Mouse (Mus musculus) erythroblast, embryonic 14.5 days (primary cell): ENCODE results near the gene Map4k2. TPM values are rescaled to one million over a fixed set of nuclear protein-coding genes. Genes with fewer than 3 reads are reported as not detected.

Experiments used
- H3K27me3 ChIP-seq: 2 replicates; pipeline ENCODE4 v1.6.1; 2012; ENCODE audit warnings: inconsistent platforms; ENCODE audit not compliant: control insufficient read depth
- H3K36me3 ChIP-seq: 2 replicates; pipeline ENCODE4 v1.6.1; 2012; ENCODE audit warnings: mild to moderate bottlenecking, inconsistent platforms; ENCODE audit not compliant: control insufficient read depth
- H3K4me1 ChIP-seq: 2 replicates; pipeline ENCODE4 v1.6.1; 2012; ENCODE audit warnings: inconsistent platforms; ENCODE audit not compliant: control insufficient read depth
- H3K4me3 ChIP-seq: replicated peaks from 2 replicates; pipeline ENCODE3; 2012; ENCODE audit warnings: moderate library complexity, mild to moderate bottlenecking, inconsistent platforms
- H3K9me3 ChIP-seq: 2 replicates; pipeline ENCODE4 v1.6.1; 2012; ENCODE audit warnings: low read length, inconsistent platforms, mixed read lengths; ENCODE audit not compliant: control insufficient read depth
- GATA1 ChIP-seq: IDR thresholded peaks from 2 replicates; pipeline ENCODE4 v1.6.1; 2012; ENCODE audit warnings: low read length, inconsistent platforms, mixed read lengths
- TAL1 ChIP-seq: IDR thresholded peaks from 3 replicates; pipeline ENCODE4 v1.6.1; 2012; ENCODE audit warnings: low read length, inconsistent platforms, mixed read lengths
- polyA plus RNA-seq: library from polyadenylated mRNA; stranded (reverse); fragments of >175 nt; gene quantifications from 2 replicates; pipeline ENCODE4 v1.2.3, GENCODE M21; 2012

Map4k2 gene
- polyA plus RNA-seq, 1 experiment = 2.1 TPM

GRCm38 (mm10) chr19:6313796-6314195, 27.1 kb upstream of the Map4k2 start:
- no peaks in the 10 kb centered on the region for H3K9me3 ChIP-seq
- TF ChIP-seq TAL1 (no peak), GATA1 (no peak)
- no peaks in the 10 kb centered on the region for H3K27me3 ChIP-seq
- H3K4me3 ChIP-seq = no peak overlapping the region
- H3K4me1 ChIP-seq = no peaks in the 10 kb centered on the region; the same call in 1 of the 2 replicates
- H3K36me3 ChIP-seq = peaks cover 88% of the 10 kb centered on the region

GRCm38 (mm10) chr19:6314513-6314912, 26.4 kb upstream of the Map4k2 start:
- H3K4me3 ChIP-seq = no peak overlapping the region
- TF ChIP-seq TAL1 (no peak), GATA1 (no peak)
- no peaks in the 10 kb centered on the region for H3K27me3 ChIP-seq
- H3K4me1 ChIP-seq = no peaks in the 10 kb centered on the region; the same call in 1 of the 2 replicates
- H3K36me3 ChIP-seq = peaks cover 92% of the 10 kb centered on the region
- no peaks in the 10 kb centered on the region for H3K9me3 ChIP-seq

DNA sequence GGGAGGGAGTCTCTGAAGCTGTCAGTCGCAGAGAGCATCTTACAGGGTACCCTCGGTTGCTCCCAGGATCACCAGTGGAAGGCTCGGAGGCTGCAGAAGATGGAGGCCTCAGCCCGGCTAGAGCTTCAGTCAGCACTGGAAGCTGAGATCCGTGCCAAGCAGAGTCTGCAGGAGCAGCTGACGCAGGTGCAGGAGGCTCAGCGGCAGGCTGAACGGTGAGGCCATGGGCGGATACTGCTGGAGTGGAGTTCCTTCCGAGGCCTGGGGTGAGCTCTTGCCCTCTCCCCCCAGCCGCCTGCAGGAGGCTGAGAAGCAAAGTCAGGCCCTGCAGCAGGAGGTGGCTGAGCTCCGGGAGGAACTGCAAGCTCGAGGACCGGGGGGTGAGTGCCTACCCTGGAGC, 25.4 kb upstream of the Map4k2 start:
- H3K36me3 ChIP-seq = peaks cover 96% of the 10 kb centered on the region
- H3K9me3 ChIP-seq = no peaks in the 10 kb centered on the region
- H3K27me3 ChIP-seq = no peaks in the 10 kb centered on the region
- H3K4me1 ChIP-seq = no peaks in the 10 kb centered on the region; the same call in 1 of the 2 replicates
- TF ChIP-seq GATA1 (no peak), TAL1 (no peak)
- H3K4me3 ChIP-seq = no peak overlapping the region

DNA sequence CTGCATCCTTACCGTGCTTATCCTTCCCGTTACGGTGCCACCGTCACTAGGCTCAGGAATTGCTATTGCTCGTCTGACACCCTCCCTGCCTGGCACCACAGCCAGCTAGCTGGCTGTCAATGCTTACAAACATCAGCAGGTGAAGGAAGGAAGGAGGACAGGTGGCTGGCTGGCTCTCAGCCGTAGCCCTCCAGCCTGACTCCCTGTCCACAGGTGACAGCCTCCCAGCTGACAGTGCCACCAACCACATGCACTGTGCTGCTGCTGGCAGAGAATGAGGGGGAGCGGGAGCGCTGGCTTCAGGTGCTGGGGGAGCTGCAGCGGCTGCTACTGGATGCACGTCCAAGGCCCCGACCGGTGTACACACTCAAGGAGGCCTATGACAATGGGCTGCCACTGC, 22.8 kb upstream of the Map4k2 start:
- TF ChIP-seq TAL1 (no peak), GATA1 (no peak)
- Histone ChIP-seq H3K9me3 (no peaks in the 10 kb centered on the region), H3K4me3 (no peak overlapping the region), H3K4me1 (peaks cover 8% of the 10 kb centered on the region), H3K27me3 (no peaks in the 10 kb centered on the region), H3K36me3 (peaks cover 96% of the 10 kb centered on the region)

- TF ChIP-seq GATA1 = no peak
- TF ChIP-seq TAL1 = no peak
- peaks cover 76% of the 10 kb centered on the region for H3K36me3 ChIP-seq
- H3K9me3 ChIP-seq = no peaks in the 10 kb centered on the region
- H3K27me3 ChIP-seq = no peaks in the 10 kb centered on the region
- H3K4me1 ChIP-seq = peaks cover 8% of the 10 kb centered on the region
- no peak overlapping the region for H3K4me3 ChIP-seq
Observed at GRCm38 (mm10) chr19:6321358-6321757, 19.6 kb upstream of the Map4k2 start.

GRCm38 (mm10) chr19:6321786-6322621, 18.9 kb upstream of the Map4k2 start:
- Histone ChIP-seq H3K4me1 (peaks cover 8% of the 10 kb centered on the region), H3K4me3 (no peak overlapping the region), H3K36me3 (peaks cover 70% of the 10 kb centered on the region), H3K9me3 (no peaks in the 10 kb centered on the region), H3K27me3 (no peaks in the 10 kb centered on the region)
- TF ChIP-seq TAL1 (no peak), GATA1 (no peak)

GRCm38 (mm10) chr19:6324751-6325150, 16.2 kb upstream of the Map4k2 start:
- no peak for TF ChIP-seq TAL1
- TF ChIP-seq GATA1 = no peak
- Histone ChIP-seq H3K36me3 (peaks cover 43% of the 10 kb centered on the region), H3K4me3 (no peak overlapping the region), H3K9me3 (no peaks in the 10 kb centered on the region), H3K27me3 (no peaks in the 10 kb centered on the region), H3K4me1 (peaks cover 8% of the 10 kb centered on the region)

GRCm38 (mm10) chr19:6331178-6331577, 9.8 kb upstream of the Map4k2 start:
- H3K36me3 ChIP-seq = no peaks in the 10 kb centered on the region
- peaks cover 39% of the 10 kb centered on the region for H3K4me1 ChIP-seq
- TF ChIP-seq GATA1 (no peak), TAL1 (no peak)
- peak overlapping the region; percentile 10 for H3K4me3 ChIP-seq
- H3K27me3 ChIP-seq = no peaks in the 10 kb centered on the region
- no peaks in the 10 kb centered on the region for H3K9me3 ChIP-seq

DNA sequence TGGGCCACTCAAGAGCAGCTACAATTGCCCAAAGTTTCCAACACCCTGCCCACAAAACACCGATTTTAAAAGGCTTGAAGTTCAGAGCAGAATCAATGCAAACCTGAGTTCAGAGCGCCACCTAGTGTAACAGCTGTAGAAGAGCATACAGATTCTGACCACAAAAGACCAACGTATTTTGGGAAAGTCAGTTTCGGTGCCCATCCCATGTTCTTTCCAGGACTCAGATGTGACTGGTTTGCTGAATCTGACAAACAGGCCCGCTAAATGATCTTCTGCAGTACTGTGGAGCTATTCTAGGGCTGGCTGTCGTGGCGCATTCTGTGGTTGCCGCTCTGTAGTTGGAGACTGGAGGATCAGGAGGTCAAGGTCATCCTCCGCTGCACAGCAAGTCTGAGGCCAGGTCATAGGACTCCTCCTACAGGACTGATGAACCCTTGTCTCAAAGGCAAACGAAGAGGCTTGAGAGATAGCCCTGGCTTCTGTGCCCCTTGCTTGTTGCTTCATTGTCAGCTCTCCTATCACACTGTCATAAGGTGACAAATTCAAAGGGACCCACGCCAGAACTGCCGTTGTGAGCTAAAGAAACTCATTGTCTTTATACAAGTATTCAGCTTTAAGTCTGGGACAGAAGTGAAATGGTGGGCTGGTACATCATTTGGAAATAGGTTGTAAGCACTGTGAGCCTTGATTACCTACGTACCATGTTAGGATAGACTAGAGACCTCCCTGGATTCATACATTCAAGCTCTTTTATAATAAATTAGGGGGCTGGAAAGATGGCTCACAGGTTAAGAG, 9.0 kb upstream of the Map4k2 start:
- Histone ChIP-seq H3K9me3 (no peaks in the 10 kb centered on the region), H3K4me1 (peaks cover 46% of the 10 kb centered on the region), H3K27me3 (no peaks in the 10 kb centered on the region), H3K4me3 (peak overlapping the region; percentile 10), H3K36me3 (peaks cover 5% of the 10 kb centered on the region)
- TF ChIP-seq GATA1 (no peak), TAL1 (no peak)
